Mouse (Mus musculus): Measurements from ENCODE around the gene Olfr1217. TPM values are rescaled to one million over a fixed set of nuclear protein-coding genes. Genes with fewer than 3 reads are reported as not detected.
"Not testable (repeated sequence)": the region's sequence is repeated elsewhere in the genome, so short reads cannot be mapped to it uniquely, and the experiment has no call there.

Gene Olfr1217
- not detected for total RNA-seq (2021)
- long read RNA-seq, experiment 1, result 0 reads
- long read RNA-seq, experiment 2, result 0 reads

GRCm38 (mm10) chr2:89031965-89032364 is at the start of gene Olfr1217:
Gene Olfr1217, minus strand, starts transcription at chr2:89032065.
- no peak for DNase-seq
- intact Hi-C loops (cut with DNase I; ENCODE audit: low total_unique reads), result no loop called here

GRCm38 (mm10) chr2:89081487-89081886 is 49.6 kb upstream of the Olfr1217 start:
- intact Hi-C loops (cut with DNase I; ENCODE audit: low total_unique reads), result no loop called here
- DNase-seq, result no peak

GRCm38 (mm10) chr2:89061087-89061486 is 29.2 kb upstream of the Olfr1217 start, which contains the start of gene Olfr1218:
Gene Olfr1218, minus strand, starts transcription at chr2:89061187.
- intact Hi-C loops (cut with DNase I; ENCODE audit: low total_unique reads), result no loop called here
- no peak for DNase-seq

DNA sequence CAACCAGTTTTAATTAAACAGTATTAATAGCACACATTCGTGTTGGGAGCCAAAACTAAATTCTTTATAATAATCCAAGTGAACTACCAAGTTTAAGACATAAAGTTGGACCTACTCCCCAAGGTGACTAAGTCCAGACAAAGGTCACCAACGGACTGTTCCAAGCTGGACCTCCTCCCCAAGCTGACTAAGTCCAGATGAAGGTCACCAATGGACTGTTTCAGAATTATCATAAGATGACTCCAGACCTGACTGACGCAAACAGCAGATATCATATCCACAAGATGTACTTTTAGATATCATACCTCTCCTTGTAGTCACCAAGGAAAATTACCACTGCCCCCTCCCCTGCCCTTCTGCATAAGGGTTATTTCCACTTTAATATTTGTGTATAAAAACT is 10.4 kb downstream of the Olfr1217 start:
- DNase-seq; intact Hi-C loops (cut with DNase I; ENCODE audit: low total_unique reads): not testable (repeated sequence)

DNA sequence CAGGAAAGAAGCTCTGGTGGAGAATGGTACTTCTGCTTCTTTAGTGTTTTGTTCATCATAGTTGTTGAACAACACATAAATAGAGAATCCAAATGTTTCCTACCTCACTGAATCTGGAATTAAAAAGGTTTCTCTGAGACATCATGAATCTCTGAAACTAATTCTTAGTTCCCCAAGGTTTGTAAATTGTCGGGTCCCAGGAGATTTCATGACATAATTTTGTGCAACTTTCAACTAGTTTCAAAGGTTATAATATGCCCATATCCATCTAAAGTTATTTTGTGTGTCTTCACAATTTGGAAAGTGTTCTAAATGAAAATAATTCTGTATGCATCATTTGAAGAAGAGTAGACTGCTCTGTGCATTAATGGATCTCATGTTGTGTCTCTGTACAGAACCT is 13.6 kb downstream of the Olfr1217 start, which contains the start of gene Olfr1216:
Gene Olfr1216 (minus strand): TSS at position 101 of the 400 bp plus-strand sequence.
- no peak for DNase-seq
- intact Hi-C loops (cut with DNase I; ENCODE audit: low total_unique reads), result no loop called here

DNA sequence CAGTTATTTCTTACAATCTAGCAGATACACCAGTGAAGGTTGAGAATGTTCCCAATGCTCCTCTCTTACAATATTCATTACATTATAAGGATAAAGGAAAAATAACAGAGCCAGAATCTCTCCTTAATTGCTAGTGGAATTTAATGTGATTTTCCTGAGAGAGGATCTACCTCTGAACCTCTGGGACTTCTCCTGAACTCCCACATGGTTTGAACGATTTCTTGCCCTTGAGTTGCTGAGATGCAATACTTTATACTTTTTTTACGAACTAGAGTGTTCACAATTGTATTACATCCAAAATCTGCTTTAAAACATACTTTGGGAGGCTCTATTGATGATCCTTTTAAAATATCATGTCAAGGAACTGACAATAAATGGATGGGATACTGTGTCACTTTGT is 25.0 kb downstream of the Olfr1217 start, which contains the start of gene Olfr1215:
Gene Olfr1215 (minus strand): TSS at position 101 of the 400 bp plus-strand sequence.
- DNase-seq, result no peak
- intact Hi-C loops (cut with DNase I; ENCODE audit: low total_unique reads), result no loop called here

DNA sequence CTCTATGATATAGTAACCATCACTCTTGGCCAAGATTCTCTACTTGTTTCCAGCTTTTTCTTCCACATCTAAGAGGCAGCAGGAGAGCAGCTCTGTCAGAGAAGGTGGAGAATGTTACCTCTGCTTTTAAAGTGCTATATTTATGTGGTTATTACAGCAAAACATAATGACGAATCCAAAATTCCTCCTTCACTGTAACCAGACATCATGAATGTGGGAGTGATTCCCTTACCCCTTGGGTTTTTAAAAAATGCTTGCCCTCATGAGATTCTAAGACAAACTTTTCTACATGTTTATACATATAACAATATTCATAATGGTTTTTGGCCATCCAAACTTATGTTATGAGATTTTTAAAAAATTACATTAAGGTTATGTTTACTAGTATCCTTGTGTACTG is 39.3 kb downstream of the Olfr1217 start, which contains the start of gene Olfr1214:
Gene Olfr1214 (minus strand): TSS at position 101 of the 400 bp plus-strand sequence.
- intact Hi-C loops (cut with DNase I; ENCODE audit: low total_unique reads), result no loop called here
- no peak for DNase-seq

DNA sequence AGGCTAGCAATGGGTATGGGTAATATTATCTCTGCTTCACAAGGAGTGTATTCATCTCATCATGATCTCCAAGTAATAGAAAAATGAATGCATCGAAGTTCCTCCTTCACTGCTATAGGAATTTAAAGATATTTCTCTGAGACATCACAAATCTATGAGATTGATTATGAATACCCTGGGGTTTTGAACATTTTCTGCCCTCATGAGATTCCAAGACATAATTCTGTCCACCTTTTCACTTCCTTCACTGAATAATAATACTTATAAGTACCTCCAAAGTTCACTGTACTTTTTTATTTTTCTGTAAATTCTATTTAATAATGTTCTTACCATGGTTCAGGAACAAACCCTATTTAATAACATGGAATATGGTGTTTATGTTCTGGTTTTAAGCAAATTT is 51.7 kb downstream of the Olfr1217 start, which contains the start of gene Gm13762:
Gene Gm13762 (minus strand): TSS at position 101 of the 400 bp plus-strand sequence.
- intact Hi-C loops (cut with DNase I; ENCODE audit: low total_unique reads), result no loop called here
- no peak for DNase-seq

Other genes with a start within 250 kb of the Olfr1217 start
- not detected for gene Olfr1201, start 239.0 kb downstream of the Olfr1217 start, total RNA-seq (2021)
- gene Olfr1202, start 217.6 kb downstream of the Olfr1217 start, total RNA-seq (2021), result not detected
- gene Olfr1205, start 202.3 kb downstream of the Olfr1217 start, total RNA-seq (2021), result not detected
- not detected for gene Olfr1204, start 182.8 kb downstream of the Olfr1217 start, total RNA-seq (2021)
- gene Olfr1206, start 168.8 kb downstream of the Olfr1217 start, total RNA-seq (2021), result not detected
- gene Olfr1208, start 129.8 kb downstream of the Olfr1217 start, total RNA-seq (2021), result not detected
- not detected for gene Olfr1209, start 116.9 kb downstream of the Olfr1217 start, total RNA-seq (2021)
- gene Olfr1211, start 94.0 kb downstream of the Olfr1217 start, total RNA-seq (2021), result not detected
- not detected for gene Olfr1212, start 78.1 kb downstream of the Olfr1217 start, total RNA-seq (2021)
- not detected for gene Gm13762, start 51.8 kb downstream of the Olfr1217 start, total RNA-seq (2021)
- gene Olfr1214, start 39.4 kb downstream of the Olfr1217 start, total RNA-seq (2021), result not detected
- gene Olfr1215, start 25.1 kb downstream of the Olfr1217 start, total RNA-seq (2021), result not detected
- gene Olfr1216, start 13.7 kb downstream of the Olfr1217 start, total RNA-seq (2021), result not detected
- gene Olfr1218, start 29.1 kb upstream of the Olfr1217 start, total RNA-seq (2021), result not detected
- gene Olfr1219, start 51.4 kb upstream of the Olfr1217 start, total RNA-seq (2021), result not detected
- gene Olfr1220, start 74.8 kb upstream of the Olfr1217 start, total RNA-seq (2021), result not detected
- gene Olfr1221, start 85.2 kb upstream of the Olfr1217 start, total RNA-seq (2021), result not detected
- not detected for gene Olfr1222, start 101.0 kb upstream of the Olfr1217 start, total RNA-seq (2021)
- not detected for gene Olfr1223, start 119.5 kb upstream of the Olfr1217 start, total RNA-seq (2021)
- not detected for gene Olfr1224-ps1, start 132.0 kb upstream of the Olfr1217 start, total RNA-seq (2021)
- not detected for gene Olfr1225, start 142.6 kb upstream of the Olfr1217 start, total RNA-seq (2021)
- not detected for gene Olfr1226, start 168.0 kb upstream of the Olfr1217 start, total RNA-seq (2021)
- not detected for gene Olfr1228, start 222.0 kb upstream of the Olfr1217 start, total RNA-seq (2021)

Data from gastrocnemius, postnatal 14 days (tissue).